Mouse (Mus musculus) B cell, adult 2 months (primary cell): ENCODE data around the gene Gm26657.

Experiments
- DNase-seq, 2 experiments: peaks; one replicate each; pipeline ENCODE4 v3.0.0; 2022

The Gm26657 gene

DNA sequence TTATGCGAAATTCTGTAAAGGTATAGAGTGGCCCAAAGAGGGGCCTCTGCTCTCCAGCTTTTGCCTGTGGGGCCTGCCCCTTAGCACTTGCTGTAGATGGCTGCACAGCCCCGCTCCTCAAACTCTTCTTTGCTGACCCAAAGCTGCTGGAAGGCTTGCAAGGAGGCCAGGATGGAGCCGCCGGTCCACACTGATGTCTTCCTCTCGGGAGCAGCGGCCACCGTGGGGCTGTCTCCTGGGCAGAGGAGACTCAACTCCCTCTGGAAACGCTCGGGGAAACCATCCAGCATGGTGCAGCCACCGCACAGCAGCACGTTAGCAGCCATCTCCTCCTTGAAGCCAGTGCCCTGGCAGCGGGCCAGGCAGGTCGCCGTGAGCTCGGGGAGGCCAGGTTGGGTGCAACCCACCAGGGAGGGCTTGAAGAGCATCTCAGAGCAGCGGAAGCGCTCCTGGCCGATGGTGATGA lies at the start of gene Gm26657:
Gene Gm26657, plus strand, starts transcription at position 51 of the 466 bp plus-strand sequence.
- DNase-seq = no peak

DNA sequence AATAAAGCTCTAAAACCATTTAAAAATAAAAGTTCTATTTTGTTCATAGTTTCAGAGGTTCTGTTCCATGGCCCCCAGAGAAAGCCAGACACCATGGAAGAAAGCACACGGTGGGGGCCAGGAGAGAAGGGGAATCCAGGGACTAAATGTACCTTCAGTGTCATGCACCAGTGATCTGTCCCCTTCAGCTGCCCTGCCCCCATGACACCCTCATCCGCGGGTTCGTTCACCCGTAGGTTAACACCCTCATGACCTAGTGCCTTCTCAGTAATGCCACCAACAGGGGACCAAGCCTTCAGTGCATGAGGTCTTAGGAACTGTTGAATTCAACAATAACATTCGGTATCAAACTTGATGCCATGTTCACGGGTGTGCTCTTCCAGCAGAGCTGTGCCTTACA lies 43.5 kb upstream of the Gm26657 start:
- no peak for DNase-seq

- no peak for DNase-seq
Observed at GRCm38 (mm10) chr4:56698671-56699070, 41.2 kb upstream of the Gm26657 start.

DNA sequence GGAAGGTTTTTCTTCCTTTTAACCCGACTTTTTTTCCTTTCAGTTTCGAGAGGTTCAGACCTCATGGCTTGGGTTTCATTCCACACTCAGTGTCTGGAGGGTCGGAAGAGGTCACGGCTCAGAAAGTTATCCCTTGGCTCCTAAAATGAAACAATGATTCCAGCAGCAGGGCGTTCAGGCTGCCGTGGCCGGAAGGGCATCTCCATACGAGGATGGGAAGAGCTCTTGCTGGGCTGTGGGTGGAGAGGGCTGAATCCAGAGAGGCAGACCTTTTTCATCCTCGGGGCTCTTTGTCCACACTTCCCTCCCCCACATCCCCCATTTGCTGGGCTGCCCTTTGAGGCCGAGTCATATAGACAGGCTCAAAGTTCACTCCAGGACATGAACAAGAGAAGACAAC lies 37.6 kb upstream of the Gm26657 start:
- DNase-seq = no peak

GRCm38 (mm10) chr4:56713155-56713554 lies 26.7 kb upstream of the Gm26657 start:
- DNase-seq = no peak

GRCm38 (mm10) chr4:56716801-56717200 lies 23.1 kb upstream of the Gm26657 start:
- DNase-seq = no peak

GRCm38 (mm10) chr4:56717932-56718331 lies 21.9 kb upstream of the Gm26657 start:
- no peak for DNase-seq

GRCm38 (mm10) chr4:56718573-56719442 lies 21.1 kb upstream of the Gm26657 start:
- no peak for DNase-seq

- DNase-seq = no peak
Observed at GRCm38 (mm10) chr4:56719456-56719855, 20.4 kb upstream of the Gm26657 start.

GRCm38 (mm10) chr4:56720403-56720802 lies 19.5 kb upstream of the Gm26657 start:
- DNase-seq = no peak

- DNase-seq = peak; percentile 26 to 31
Observed at GRCm38 (mm10) chr4:56721469-56721868, 18.4 kb upstream of the Gm26657 start.

GRCm38 (mm10) chr4:56722346-56722745 lies 17.5 kb upstream of the Gm26657 start:
- no peak for DNase-seq

DNA sequence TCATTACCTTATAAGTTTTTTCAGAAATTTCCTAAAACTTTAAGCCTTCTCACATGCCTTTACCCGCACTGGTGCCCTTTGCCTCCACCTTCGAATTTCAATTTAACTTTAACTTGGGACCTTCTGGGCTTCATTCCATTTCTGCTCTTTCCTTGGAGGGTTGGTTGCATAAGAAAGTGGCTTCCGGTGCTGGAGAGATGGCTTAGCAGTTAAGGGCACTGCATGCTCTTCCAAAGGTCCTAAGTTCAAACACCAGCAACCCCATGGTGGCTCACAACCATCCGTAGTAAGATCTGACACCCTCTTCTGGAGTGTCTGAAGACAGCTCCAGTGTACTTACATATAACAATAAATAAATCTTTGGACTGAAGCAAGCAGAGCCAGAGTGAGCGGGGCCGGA lies 16.6 kb upstream of the Gm26657 start:
- no peak for DNase-seq

DNA sequence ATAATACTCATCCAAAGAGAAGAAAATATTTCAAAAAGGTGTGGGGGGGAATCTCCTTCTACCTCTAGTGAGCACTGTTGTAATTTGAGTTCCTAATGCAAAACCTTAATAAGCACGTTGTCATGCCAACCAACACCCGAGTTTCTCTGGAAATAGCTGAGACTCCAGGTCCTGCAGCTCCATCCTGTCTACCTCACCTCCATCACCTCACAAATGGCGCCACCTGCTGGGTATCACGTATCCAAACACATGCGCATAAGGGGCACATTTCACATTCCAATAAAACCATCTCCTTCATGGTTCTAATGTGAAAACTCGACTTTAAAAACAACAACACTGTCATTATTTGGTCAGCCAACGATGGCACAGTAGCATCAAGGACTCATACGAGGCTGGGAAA lies 14.0 kb upstream of the Gm26657 start:
- peak; percentile 21 to 29 for DNase-seq

GRCm38 (mm10) chr4:56740611-56741010 lies 741 bp downstream of the Gm26657 start:
- no peak for DNase-seq

DNA sequence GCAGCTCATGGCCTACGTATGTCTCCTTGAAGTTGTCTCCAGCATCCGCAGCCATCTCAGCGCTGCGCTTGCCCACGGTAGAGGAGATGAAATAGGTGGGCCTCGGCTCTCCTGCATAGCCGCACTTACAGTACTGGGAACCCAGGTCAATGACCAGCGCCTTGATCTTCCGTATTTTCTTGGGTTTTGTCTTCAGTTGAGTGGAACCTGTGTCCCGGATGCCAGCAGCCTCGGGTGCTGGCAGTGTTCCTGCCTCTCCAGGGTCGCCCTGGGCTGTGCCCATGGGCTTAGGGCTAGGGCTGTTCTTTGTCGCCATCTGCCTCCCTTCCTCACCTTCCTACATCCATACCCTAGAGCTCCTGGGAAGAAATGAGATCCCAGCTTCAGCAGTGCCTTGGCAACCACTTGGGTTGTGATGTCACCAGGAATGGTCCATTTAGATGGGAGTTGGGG lies 1.2 kb downstream of the Gm26657 start, which contains the start of gene Actl7b:
Gene Actl7b, minus strand, starts transcription at position 403 of the 453 bp plus-strand sequence.
- no peak for DNase-seq

GRCm38 (mm10) chr4:56742698-56743097 lies 2.8 kb downstream of the Gm26657 start:
- no peak for DNase-seq

GRCm38 (mm10) chr4:56743363-56744195 lies 3.7 kb downstream of the Gm26657 start, which contains the start of gene Actl7a:
Actl7a (plus strand) TSS chr4:56743413.
- DNase-seq = no peak

DNA sequence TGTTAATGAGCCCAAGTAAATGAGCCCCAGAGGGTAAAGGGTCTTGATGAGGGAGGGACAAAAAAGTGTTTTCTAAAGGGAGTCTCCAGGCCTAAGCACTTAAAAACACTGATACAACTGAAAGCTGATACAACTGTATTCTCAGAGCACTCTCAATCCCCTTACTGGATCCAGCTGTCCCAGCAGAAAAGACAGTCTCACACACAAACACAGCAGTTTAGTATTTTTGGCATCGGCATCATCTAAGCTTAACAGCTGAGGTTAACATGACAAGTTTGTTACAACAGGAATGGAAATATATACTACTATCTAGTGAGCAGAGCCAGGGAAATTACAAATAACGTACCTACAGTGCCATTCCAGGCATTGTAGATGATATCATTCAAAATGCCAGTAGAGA lies 6.5 kb downstream of the Gm26657 start:
- no peak for DNase-seq

DNA sequence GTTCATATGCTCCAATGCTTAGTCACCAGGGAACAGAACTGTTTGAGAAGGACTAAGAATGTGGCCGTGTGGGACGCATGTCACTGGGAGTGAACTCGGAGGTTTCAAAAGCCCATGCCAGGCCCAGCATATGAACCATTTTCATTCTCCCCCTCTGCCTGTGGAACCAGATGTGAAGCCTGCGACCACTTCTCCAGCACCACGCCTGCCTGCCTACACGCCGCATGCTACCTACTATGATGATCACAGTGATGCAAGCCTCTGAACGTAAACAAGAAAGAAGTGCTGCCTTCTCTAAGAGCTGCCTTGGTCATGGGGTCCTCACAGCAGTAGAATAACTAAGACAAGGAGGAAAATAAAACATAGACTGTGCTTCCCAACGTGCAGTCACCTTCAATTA lies 7.6 kb downstream of the Gm26657 start:
- no peak for DNase-seq

DNA sequence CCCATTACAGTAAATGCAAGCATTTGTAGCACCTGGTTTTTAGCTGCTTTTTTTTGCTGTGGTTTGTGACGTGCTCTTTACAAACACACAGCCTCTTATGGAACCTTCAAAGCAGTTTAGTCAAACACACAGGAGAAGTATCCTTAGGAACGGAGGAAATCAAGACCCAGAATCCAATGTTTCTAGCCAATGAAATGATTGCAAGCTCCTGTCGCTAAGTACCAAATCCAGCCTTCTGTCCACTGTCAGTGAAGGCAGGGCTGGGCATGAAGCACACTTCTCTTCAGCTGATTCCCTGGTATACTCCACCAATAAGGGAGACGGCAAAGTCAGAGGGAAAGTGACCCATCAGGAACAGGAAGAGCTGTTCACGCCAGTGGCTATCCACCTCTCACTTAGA lies 16.2 kb downstream of the Gm26657 start:
- no peak for DNase-seq

- no peak for DNase-seq
Observed at GRCm38 (mm10) chr4:56756966-56757600, 17.2 kb downstream of the Gm26657 start.

GRCm38 (mm10) chr4:56757693-56758092 lies 17.8 kb downstream of the Gm26657 start:
- no peak for DNase-seq
